Mouse (Mus musculus) bone marrow macrophage, adult 2 months (primary cell): ENCODE measurements around the gene Terf2.

ENCODE experiments used
- CTCF ChIP-seq: IDR thresholded peaks from 2 replicates; pipeline ENCODE4 v1.5.1; 2012; ENCODE audit warnings: low read depth, mild to moderate bottlenecking, low read length, moderate library complexity
- POLR2A ChIP-seq: IDR thresholded peaks from 2 replicates; pipeline ENCODE4 v1.6.1; 2012; ENCODE audit warnings: mild to moderate bottlenecking, low read depth, low read length, borderline replicate concordance

- no peak for TF ChIP-seq CTCF
- TF ChIP-seq POLR2A, result no peak
These were observed 46.2 kb upstream of the Terf2 start for GRCm38 (mm10) chr8:107142539-107142938.
